Comparison of ENCODE assay signal across 9 mouse cellular contexts in genomic region chr11:74821463-74821862, GRCm38 (mm10). TPM values are rescaled to one million over a fixed set of nuclear protein-coding genes. Genes with fewer than 3 reads are reported as not detected.
DNase-seq lines count a peak whose midpoint lies in the region; ATAC-seq and TF ChIP-seq lines count a peak whose summit lies in the region.
"Had no signal": no experiment of that assay in that cellular context is flagged by ENCODE, and none has a peak within 500 bp of the region (broad histone marks: within the 10 kb centered on the region; RNA-seq: fewer than 3 reads in every experiment).

No protein-coding gene starts in this region.

- H3K27ac ChIP-seq in forebrain, postnatal 0 days (ENCODE audit: low read depth, low read length), result no peak overlapping the region
- H3K27ac ChIP-seq in forebrain, embryonic 13.5 days, result no peak overlapping the region
- no peak overlapping the region for H3K27ac ChIP-seq in lung, embryonic 14.5 days (ENCODE audit: low read depth)
- 0 out of 2 replicates have a peak overlapping the region, but pooled peaks have one; percentile 33 for H3K27ac ChIP-seq in olfactory bulb, adult 2 months (ENCODE audit: insufficient read depth, low read depth, low read length)
- H3K27ac ChIP-seq: limb, embryonic 13.5 days had no signal

- peak; percentile 49 for DNase-seq in forebrain, postnatal 0 days
- peak; percentile 65 for DNase-seq in lung, embryonic 14.5 days
- DNase-seq in lung, postnatal 25 days (ENCODE audit: low spot score), result no peak
- peak; percentile 74 for DNase-seq in adipocyte (ENCODE audit: low spot score)
- no peak for DNase-seq in gastrocnemius, adult 18-20 months (ENCODE audit: low spot score)
- no peak for DNase-seq in c-Kit-positive CD71-positive TER-119-positive erythroid progenitor cells, embryonic 14.5 days (ENCODE audit: low spot score)

- no peak overlapping the region for H3K4me3 ChIP-seq in forebrain, postnatal 0 days (ENCODE audit: low read depth, low read length)
- no peak overlapping the region for H3K4me3 ChIP-seq in forebrain, embryonic 13.5 days
- no peak overlapping the region for H3K4me3 ChIP-seq in lung, embryonic 14.5 days (ENCODE audit: low read depth, low read length)
- no peak overlapping the region for H3K4me3 ChIP-seq in olfactory bulb, adult 2 months (ENCODE audit: insufficient read depth, low read depth, low read length)
- H3K4me3 ChIP-seq: limb, embryonic 13.5 days had no signal

- no peaks in the 10 kb centered on the region for H3K27me3 ChIP-seq in forebrain, postnatal 0 days (ENCODE audit: insufficient read depth, low read length)
- H3K27me3 ChIP-seq in forebrain, embryonic 13.5 days, result no peaks in the 10 kb centered on the region
- H3K27me3 ChIP-seq in lung, embryonic 14.5 days (ENCODE audit: insufficient read depth, low read length), result no peaks in the 10 kb centered on the region
- H3K27me3 ChIP-seq: limb, embryonic 13.5 days had no signal

- no peak overlapping the region for H3K9ac ChIP-seq in forebrain, postnatal 0 days
- H3K9ac ChIP-seq in forebrain, embryonic 13.5 days, result no peak overlapping the region
- H3K9ac ChIP-seq in lung, embryonic 14.5 days, result no peak overlapping the region
- H3K9ac ChIP-seq: limb, embryonic 13.5 days had no signal

- H3K36me3 ChIP-seq in forebrain, postnatal 0 days (ENCODE audit: insufficient read depth), result peaks cover 31% of the 10 kb centered on the region
- H3K36me3 ChIP-seq in forebrain, embryonic 13.5 days (ENCODE audit: poor library complexity, severe bottlenecking), result peaks cover 24% of the 10 kb centered on the region
- H3K36me3 ChIP-seq in lung, embryonic 14.5 days (ENCODE audit: insufficient read depth), result peaks cover 53% of the 10 kb centered on the region

- no peak overlapping the region for H3K4me2 ChIP-seq in forebrain, postnatal 0 days (ENCODE audit: low read depth)
- no peak overlapping the region for H3K4me2 ChIP-seq in forebrain, embryonic 13.5 days
- H3K4me2 ChIP-seq in lung, embryonic 14.5 days, result no peak overlapping the region
- H3K4me2 ChIP-seq: limb, embryonic 13.5 days had no signal

- TF ChIP-seq POLR2A in olfactory bulb, adult 2 months (IDR thresholded peaks at IDR 0.05; ENCODE audit: insufficient read depth, low read depth, low read length), result no peak

- 21% methylated on average over 1 of the region's 1 CpGs for WGBS in forebrain, postnatal 0 days
- 26% methylated on average over 1 of the region's 1 CpGs for WGBS in forebrain, embryonic 13.5 days
- WGBS in lung, embryonic 14.5 days, result 21% methylated on average over 1 of the region's 1 CpGs
- 15% methylated on average over 1 of the region's 1 CpGs for WGBS in olfactory bulb, adult 2 months

- no peaks in the 10 kb centered on the region for H3K4me1 ChIP-seq in forebrain, postnatal 0 days (ENCODE audit: insufficient read depth)
- H3K4me1 ChIP-seq in forebrain, embryonic 13.5 days, result no peaks in the 10 kb centered on the region
- no peaks in the 10 kb centered on the region for H3K4me1 ChIP-seq in lung, embryonic 14.5 days (ENCODE audit: insufficient read depth)
- H3K4me1 ChIP-seq in olfactory bulb, adult 2 months (ENCODE audit: control insufficient read depth, insufficient read depth, low read length), result peaks cover 8% of the 10 kb centered on the region
- H3K4me1 ChIP-seq: limb, embryonic 13.5 days had no signal

- TF ChIP-seq CTCF in forebrain, postnatal 0 days (IDR thresholded peaks at IDR 0.05; ENCODE audit: low read depth), result peak; percentile 55
- TF ChIP-seq CTCF in lung, embryonic 14.5 days (IDR thresholded peaks at IDR 0.05; ENCODE audit: low read depth), result peak; percentile 51
- no peak for TF ChIP-seq CTCF in olfactory bulb, adult 2 months (IDR thresholded peaks at IDR 0.05; ENCODE audit: insufficient read depth, low read depth, low read length)

- no peaks in the 10 kb centered on the region for H3K9me3 ChIP-seq in forebrain, postnatal 0 days (ENCODE audit: low read length)
- H3K9me3 ChIP-seq in forebrain, embryonic 13.5 days (replicated peaks), result no peaks in the 10 kb centered on the region
- H3K9me3 ChIP-seq in lung, embryonic 14.5 days (ENCODE audit: low read depth, low read length), result no peaks in the 10 kb centered on the region
- H3K9me3 ChIP-seq: limb, embryonic 13.5 days had no signal

- ATAC-seq in forebrain, postnatal 0 days, result no peak
- ATAC-seq in forebrain, embryonic 13.5 days, result no peak
- no peak; the same call in 1 of the 2 replicates for ATAC-seq in lung, embryonic 14.5 days (ENCODE audit: insufficient read depth)

RNA-seq across cellular contexts. Expression of gene Mnt, which starts 9.3 kb away (rescaled TPM):
- total RNA-seq in forebrain, postnatal 0 days (2014; rRNA removed), result 14.2 and 15.9 TPM in 2 replicates
- polyA plus RNA-seq in forebrain, postnatal 0 days (2015; fragmentation: Nextera tagmentation; extraction: Ambion mirVana), result 6.8 and 8.1 TPM in 2 replicates
- polyA plus RNA-seq in forebrain, embryonic 13.5 days (2015; fragmentation: Nextera tagmentation; extraction: Ambion mirVana), result 6.8 and 8.1 TPM in 2 replicates
- 4.3 and 4.4 TPM in 2 replicates for polyA plus RNA-seq in lung, embryonic 14.5 days (2014; fragmentation: Nextera tagmentation; extraction: Ambion mirVana)
- not detected in 2 replicates for polyA plus RNA-seq in olfactory bulb, adult 2 months (2012; ENCODE audit: insufficient read depth, insufficient read length, low replicate concordance, missing spikeins)
- 1 to 10 TPM; 4.8 to 7.0 TPM for total RNA-seq in gastrocnemius, adult 18-20 months (2021)

RNA-seq across cellular contexts. Expression of gene Mettl16, which starts 50.8 kb away (rescaled TPM):
- total RNA-seq in forebrain, postnatal 0 days (2014; rRNA removed), result 18.7 and 19.9 TPM in 2 replicates
- 17.5 and 22.0 TPM in 2 replicates for polyA plus RNA-seq in forebrain, postnatal 0 days (2015; fragmentation: Nextera tagmentation; extraction: Ambion mirVana)
- polyA plus RNA-seq in forebrain, embryonic 13.5 days (2015; fragmentation: Nextera tagmentation; extraction: Ambion mirVana), result 54.2 and 57.5 TPM in 2 replicates
- 39.2 and 39.8 TPM in 2 replicates for polyA plus RNA-seq in lung, embryonic 14.5 days (2014; fragmentation: Nextera tagmentation; extraction: Ambion mirVana)
- not detected in 2 replicates for polyA plus RNA-seq in olfactory bulb, adult 2 months (2012; ENCODE audit: insufficient read depth, insufficient read length, low replicate concordance, missing spikeins)
- total RNA-seq in gastrocnemius, adult 18-20 months (2021), result 10 to 100 TPM; 11.1 to 14.2 TPM

Comparison
In these comparisons a context has a peak if more than half of its experiments do, and no peak if none do; other contexts are left out.
1. DNase-seq: peak in forebrain, postnatal 0 days (single experiment), lung, embryonic 14.5 days (single experiment) and adipocyte (single experiment); none in lung, postnatal 25 days (single experiment), gastrocnemius, adult 18-20 months (single experiment) and c-Kit-positive CD71-positive TER-119-positive erythroid progenitor cells, embryonic 14.5 days (single experiment).